Mouse (Mus musculus) neural tube, embryonic 12.5 days (tissue): ENCODE measurements at regions not wholly inside any gene's neighbourhood (a gene's known extent, or its start where the extent isn't known, plus 50 kb on each side); places are given as distances from the start of the nearest gene placed in this dataset.

Experiments used
- ATAC-seq: fragments of 200-750 bp; cut with Nextera tagmentation; 2 replicates; pipeline ENCODE4 v1.8.0; 2017; ENCODE audit warnings: low read depth, mild to moderate bottlenecking, moderate TSS enrichment, moderate library complexity; ENCODE audit not compliant: low FRiP score
- H3K27ac ChIP-seq: fragments of 300-500 bp; sonication (generic); 2 replicates; pipeline ENCODE4 v1.5.1; 2016
- H3K27me3 ChIP-seq: fragments of 300-500 bp; sonication (generic); replicated peaks from 2 replicates; pipeline ENCODE4 v1.6.1; 2016; ENCODE audit warnings: mild to moderate bottlenecking
- H3K36me3 ChIP-seq: fragments of 300-500 bp; sonication (generic); 2 replicates; pipeline ENCODE4 v1.6.1; 2016; ENCODE audit warnings: mild to moderate bottlenecking
- H3K4me1 ChIP-seq: fragments of 300-500 bp; sonication (generic); 2 replicates; pipeline ENCODE4 v1.6.1; 2016
- H3K4me2 ChIP-seq: fragments of 300-500 bp; sonication (generic); replicated peaks from 2 replicates; pipeline ENCODE4 v1.6.1; 2016; ENCODE audit warnings: mild to moderate bottlenecking
- H3K4me3 ChIP-seq: fragments of 300-500 bp; sonication (generic); 2 replicates; pipeline ENCODE4 v1.5.1; 2016
- H3K9ac ChIP-seq: fragments of 300-500 bp; sonication (generic); 2 replicates; pipeline ENCODE4 v1.6.1; 2016; ENCODE audit warnings: mild to moderate bottlenecking
- H3K9me3 ChIP-seq: fragments of 300-500 bp; sonication (generic); 2 replicates; pipeline ENCODE4 v1.6.1; 2016; ENCODE audit warnings: mild to moderate bottlenecking
- WGBS: fragments of 180-500 bp; shearing (Covaris S2); methylation state at CpG from one replicate; pipeline ENCODE4 v1.1.7; 2016; 5-methylcytosine and 5-hydroxymethylcytosine counted together

DNA sequence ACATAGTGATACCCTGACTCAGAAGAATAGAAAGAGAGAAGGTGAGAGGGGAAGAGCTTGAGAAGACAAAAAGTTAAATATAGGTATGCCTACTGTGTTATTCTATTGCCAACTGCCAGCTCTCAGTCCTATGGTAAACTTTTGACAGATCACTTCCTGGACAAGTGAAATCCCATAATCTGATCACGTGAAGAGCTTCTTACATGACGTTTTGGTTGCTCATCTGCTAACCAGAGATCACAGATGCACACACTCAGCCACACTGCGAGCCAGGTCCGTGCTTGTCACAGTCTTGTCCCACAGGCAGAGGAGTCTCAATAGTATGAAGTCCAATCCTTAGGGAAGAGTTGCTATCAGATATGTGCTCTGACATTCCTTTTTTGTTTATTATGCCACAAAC, 147.8 kb upstream of the Zfp703 start:
- Histone ChIP-seq H3K9me3 (no peaks in the 10 kb centered on the region), H3K36me3 (no peaks in the 10 kb centered on the region), H3K4me2 (no peak overlapping the region), H3K4me3 (no peak overlapping the region), H3K27me3 (no peaks in the 10 kb centered on the region; the same call in 1 of the 2 replicates), H3K4me1 (peaks cover 14% of the 10 kb centered on the region), H3K27ac (no peak overlapping the region), H3K9ac (no peak overlapping the region)
- ATAC-seq = no peak
- WGBS = 86% methylated on average over 4 of the region's 4 CpGs

DNA sequence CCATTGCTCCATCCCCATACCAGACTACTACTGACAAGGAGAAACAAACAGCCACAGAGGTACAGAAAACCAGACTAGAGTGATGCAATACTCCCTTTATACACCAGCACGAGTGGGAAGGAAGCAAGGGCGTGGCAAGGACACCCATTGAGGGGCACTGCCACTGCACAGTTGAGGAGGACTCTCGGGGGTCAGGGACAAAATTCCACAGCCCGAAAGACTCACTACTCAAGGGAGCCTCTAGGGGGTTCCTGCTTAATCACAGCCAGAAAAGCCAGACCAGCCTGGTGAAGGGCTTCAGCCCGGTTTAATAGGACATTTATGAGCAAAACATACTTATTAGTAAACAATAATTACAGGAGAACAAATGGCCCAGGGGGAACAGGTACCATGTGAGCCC, 146.0 kb upstream of the Zfp703 start:
- no peak for ATAC-seq
- no peak overlapping the region for H3K4me3 ChIP-seq

DNA sequence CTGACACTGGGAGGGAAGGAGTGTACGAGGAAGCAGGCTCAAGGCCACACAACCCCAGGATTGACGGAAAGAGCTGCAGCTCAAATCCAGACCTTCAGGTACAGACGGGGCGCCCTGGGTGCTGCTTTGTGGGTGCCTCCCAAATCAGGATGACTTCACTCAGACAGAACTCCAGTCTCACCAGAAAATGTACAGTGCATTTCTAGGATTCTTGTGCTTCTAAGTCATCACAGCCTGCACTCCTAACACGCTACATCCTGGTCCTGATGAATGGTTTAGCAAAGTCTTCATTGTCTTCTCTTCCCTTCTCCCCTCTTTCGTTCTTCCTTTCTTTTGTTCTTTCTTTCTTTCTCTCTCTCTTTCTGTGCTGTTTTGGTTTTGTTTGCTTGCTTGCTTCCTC, 145.3 kb upstream of the Zfp703 start:
- H3K27ac ChIP-seq = no peak overlapping the region
- no peak for ATAC-seq

More for the DNA sequence above, 146.0 kb upstream of the Zfp703 start:
- no peak overlapping the region for H3K9ac ChIP-seq
- peaks cover 25% of the 10 kb centered on the region for H3K4me1 ChIP-seq
- no peaks in the 10 kb centered on the region for H3K9me3 ChIP-seq
- WGBS = 26% methylated on average over 5 of the region's 5 CpGs
- no peak overlapping the region for H3K27ac ChIP-seq
- no peaks in the 10 kb centered on the region for H3K36me3 ChIP-seq
- H3K27me3 ChIP-seq = no peaks in the 10 kb centered on the region; the same call in 1 of the 2 replicates
- no peak overlapping the region for H3K4me2 ChIP-seq

DNA sequence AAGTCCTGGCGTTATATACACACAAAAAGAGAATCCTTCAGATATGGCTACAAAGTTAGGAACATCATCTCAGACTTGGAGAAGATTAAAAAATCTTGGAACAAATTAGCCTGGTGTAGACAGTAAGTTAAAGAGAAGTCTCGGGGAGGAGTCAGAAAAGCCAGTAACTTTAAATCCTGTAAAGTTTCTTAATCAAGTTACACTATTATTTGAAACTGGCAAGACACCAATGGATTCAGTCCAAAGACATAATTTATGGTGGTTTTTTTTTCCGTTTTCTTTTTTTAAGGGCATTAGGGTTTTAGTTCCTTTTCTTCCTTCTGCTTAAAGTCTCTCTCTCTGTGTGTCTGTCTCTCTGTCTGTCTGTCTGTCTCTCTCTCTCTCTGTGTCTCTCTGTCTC, 144.6 kb upstream of the Zfp703 start:
- Histone ChIP-seq H3K9me3 (no peaks in the 10 kb centered on the region), H3K27me3 (no peaks in the 10 kb centered on the region; the same call in 1 of the 2 replicates), H3K4me3 (no peak overlapping the region), H3K27ac (no peak overlapping the region), H3K36me3 (no peaks in the 10 kb centered on the region), H3K9ac (no peak overlapping the region), H3K4me2 (no peak overlapping the region), H3K4me1 (peaks cover 25% of the 10 kb centered on the region)
- WGBS = 68% methylated on average over 3 of the region's 3 CpGs
- no peak for ATAC-seq

More for the DNA sequence above, 145.3 kb upstream of the Zfp703 start:
- no peak overlapping the region for H3K9ac ChIP-seq
- H3K4me2 ChIP-seq = no peak overlapping the region
- H3K36me3 ChIP-seq = no peaks in the 10 kb centered on the region
- peaks cover 25% of the 10 kb centered on the region for H3K4me1 ChIP-seq
- no peaks in the 10 kb centered on the region; the same call in 1 of the 2 replicates for H3K27me3 ChIP-seq
- H3K4me3 ChIP-seq = no peak overlapping the region
- WGBS = 82% methylated on average over 6 of the region's 6 CpGs
- H3K9me3 ChIP-seq = no peaks in the 10 kb centered on the region

- peak; percentile 72 for ATAC-seq
- H3K4me1 ChIP-seq = peaks cover 25% of the 10 kb centered on the region
- H3K36me3 ChIP-seq = no peaks in the 10 kb centered on the region
- H3K4me3 ChIP-seq = no peak overlapping the region
- no peak overlapping the region for H3K4me2 ChIP-seq
- no peak overlapping the region for H3K27ac ChIP-seq
- WGBS = 2% methylated on average over 4 of the region's 4 CpGs
- H3K9ac ChIP-seq = no peak overlapping the region
- H3K9me3 ChIP-seq = no peaks in the 10 kb centered on the region
- H3K27me3 ChIP-seq = no peaks in the 10 kb centered on the region
Observed at GRCm38 (mm10) chr8:26833297-26833696, 143.8 kb upstream of the Zfp703 start.

DNA sequence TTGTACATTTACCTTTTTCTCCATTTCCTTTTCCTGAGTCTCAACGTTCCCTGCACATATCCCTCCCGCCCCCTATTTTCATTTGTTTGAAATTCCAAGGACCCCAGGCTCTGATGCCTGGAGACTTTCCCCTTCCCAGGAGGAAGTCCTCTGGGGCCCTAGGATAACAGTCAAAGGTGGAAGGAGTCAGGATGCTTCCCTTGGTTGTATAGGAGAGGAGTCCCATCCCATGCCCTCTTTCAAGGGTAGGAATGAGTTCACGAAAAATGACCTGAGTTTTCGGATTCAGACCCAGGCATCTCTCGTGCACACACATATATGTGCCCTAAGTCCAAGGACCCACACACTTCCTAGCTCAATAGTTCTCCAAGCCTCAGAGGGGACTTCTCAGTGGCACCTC, 143.3 kb upstream of the Zfp703 start:
- no peak overlapping the region for H3K27ac ChIP-seq
- no peaks in the 10 kb centered on the region for H3K27me3 ChIP-seq
- H3K4me3 ChIP-seq = no peak overlapping the region
- H3K9me3 ChIP-seq = no peaks in the 10 kb centered on the region
- no peaks in the 10 kb centered on the region for H3K36me3 ChIP-seq
- H3K9ac ChIP-seq = no peak overlapping the region
- no peak for ATAC-seq
- H3K4me2 ChIP-seq = no peak overlapping the region
- H3K4me1 ChIP-seq = peaks cover 25% of the 10 kb centered on the region
- 38% methylated on average over 5 of the region's 5 CpGs for WGBS

DNA sequence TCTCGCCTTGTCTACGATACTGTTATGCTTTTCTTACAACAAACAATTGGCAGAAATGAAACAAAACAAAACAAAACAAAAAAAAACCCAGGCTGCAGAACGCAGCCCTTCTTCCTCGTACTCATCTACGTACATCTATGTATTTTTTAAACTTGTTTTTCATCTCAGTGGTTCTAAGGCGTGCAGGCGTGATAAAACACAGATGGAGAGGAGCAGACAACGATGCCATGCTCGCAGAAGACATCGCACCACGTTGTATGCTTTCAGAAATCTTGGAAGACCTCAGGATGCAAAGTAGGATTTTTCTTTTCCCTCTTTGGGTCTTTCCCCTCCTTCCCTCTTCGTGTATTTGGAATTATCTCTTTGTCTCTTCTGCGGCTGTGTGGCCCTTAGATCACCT, 142.5 kb upstream of the Zfp703 start:
- no peak overlapping the region for H3K27ac ChIP-seq
- no peaks in the 10 kb centered on the region for H3K9me3 ChIP-seq

GRCm38 (mm10) chr8:26835076-26835475, 142.0 kb upstream of the Zfp703 start:
- 15% methylated on average over 8 of the region's 8 CpGs for WGBS
- no peaks in the 10 kb centered on the region for H3K27me3 ChIP-seq
- no peak for ATAC-seq
- H3K4me3 ChIP-seq = no peak overlapping the region
- H3K36me3 ChIP-seq = no peaks in the 10 kb centered on the region
- H3K9me3 ChIP-seq = no peaks in the 10 kb centered on the region
- H3K4me1 ChIP-seq = peaks cover 25% of the 10 kb centered on the region
- no peak overlapping the region for H3K27ac ChIP-seq
- H3K4me2 ChIP-seq = no peak overlapping the region
- H3K9ac ChIP-seq = no peak overlapping the region

More for the DNA sequence above, 142.5 kb upstream of the Zfp703 start:
- Histone ChIP-seq H3K4me1 (peaks cover 25% of the 10 kb centered on the region), H3K4me2 (no peak overlapping the region), H3K9ac (no peak overlapping the region), H3K36me3 (no peaks in the 10 kb centered on the region), H3K4me3 (no peak overlapping the region), H3K27me3 (no peaks in the 10 kb centered on the region)
- WGBS = 66% methylated on average over 13 of the region's 13 CpGs
- no peak for ATAC-seq

GRCm38 (mm10) chr8:26835616-26836015, 141.5 kb upstream of the Zfp703 start:
- 42% methylated on average over 6 of the region's 6 CpGs for WGBS
- no peak for ATAC-seq

GRCm38 (mm10) chr8:26836552-26836951, 140.6 kb upstream of the Zfp703 start:
- Histone ChIP-seq H3K9me3 (no peaks in the 10 kb centered on the region), H3K27ac (no peak overlapping the region), H3K9ac (no peak overlapping the region), H3K36me3 (no peaks in the 10 kb centered on the region), H3K4me2 (no peak overlapping the region), H3K27me3 (no peaks in the 10 kb centered on the region), H3K4me1 (peaks cover 25% of the 10 kb centered on the region), H3K4me3 (no peak overlapping the region)
- no peak for ATAC-seq
- 89% methylated on average over 7 of the region's 7 CpGs for WGBS

More at GRCm38 (mm10) chr8:26835616-26836015, 141.5 kb upstream of the Zfp703 start:
- H3K4me2 ChIP-seq = no peak overlapping the region
- H3K9me3 ChIP-seq = no peaks in the 10 kb centered on the region
- H3K4me3 ChIP-seq = no peak overlapping the region
- no peaks in the 10 kb centered on the region for H3K27me3 ChIP-seq
- H3K9ac ChIP-seq = no peak overlapping the region
- H3K27ac ChIP-seq = no peak overlapping the region
- H3K4me1 ChIP-seq = peaks cover 25% of the 10 kb centered on the region
- H3K36me3 ChIP-seq = no peaks in the 10 kb centered on the region

- WGBS = 43% methylated on average over 2 of the region's 2 CpGs
- H3K9ac ChIP-seq = no peak overlapping the region
- no peak for ATAC-seq
Observed at GRCm38 (mm10) chr8:26840286-26840685, 136.8 kb upstream of the Zfp703 start.

DNA sequence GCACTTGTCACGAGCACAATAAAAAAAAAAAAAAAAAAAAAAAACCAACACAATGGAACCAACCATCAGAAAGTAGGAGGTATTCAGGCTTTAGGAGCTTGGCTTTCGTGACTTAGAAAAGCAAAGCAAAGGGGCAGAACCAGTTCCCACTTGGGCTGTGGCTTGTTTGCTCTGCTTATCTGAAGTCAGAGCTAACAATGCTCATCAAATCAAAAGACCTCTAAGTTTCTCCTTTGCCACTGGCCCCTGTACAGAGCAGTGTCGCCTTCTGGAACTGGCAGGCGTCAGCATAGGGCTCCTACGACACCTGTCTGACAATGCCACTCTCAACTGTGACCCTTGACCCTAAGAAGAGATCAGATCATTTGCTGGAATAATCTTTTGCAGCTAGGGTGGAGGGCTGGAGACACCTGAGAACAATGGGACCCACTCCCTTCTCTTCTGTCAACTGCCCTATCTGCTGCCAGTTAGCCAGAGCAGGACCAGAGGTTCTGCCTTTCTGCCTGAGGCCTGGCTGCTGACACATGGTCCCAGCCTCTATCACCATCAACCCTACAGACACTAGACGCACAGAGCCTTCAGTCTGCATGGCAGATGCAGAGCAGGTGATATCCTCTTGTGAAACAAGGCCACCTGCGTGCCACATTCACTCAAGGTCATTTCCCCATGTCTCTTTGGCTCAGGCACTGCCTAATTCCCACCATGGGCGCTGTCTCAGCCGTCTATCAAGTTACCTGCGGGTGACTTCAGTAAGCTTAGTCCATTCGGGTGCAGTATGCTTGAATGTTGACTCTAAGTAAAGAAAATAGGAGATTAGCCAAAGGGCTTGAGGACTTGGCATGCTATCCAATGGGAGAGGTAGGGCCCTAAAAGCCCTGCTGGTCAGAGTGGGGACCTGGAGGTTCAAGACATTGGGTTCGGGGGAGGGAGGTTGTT, 136.1 kb upstream of the Zfp703 start:
- 67% methylated on average over 12 of the region's 12 CpGs for WGBS
- Histone ChIP-seq H3K27me3 (0 out of 2 replicates have a peak, but pooled peaks cover 5% of the 10 kb centered on the region), H3K27ac (no peak overlapping the region), H3K4me2 (no peak overlapping the region), H3K4me1 (no peaks in the 10 kb centered on the region), H3K4me3 (no peak overlapping the region), H3K9me3 (no peaks in the 10 kb centered on the region), H3K9ac (no peak overlapping the region), H3K36me3 (no peaks in the 10 kb centered on the region)
- no peak for ATAC-seq

More at GRCm38 (mm10) chr8:26840286-26840685, 136.8 kb upstream of the Zfp703 start:
- no peak overlapping the region for H3K4me3 ChIP-seq
- H3K36me3 ChIP-seq = no peaks in the 10 kb centered on the region
- no peak overlapping the region for H3K4me2 ChIP-seq
- peaks cover 5% of the 10 kb centered on the region; the same call in 1 of the 2 replicates for H3K4me1 ChIP-seq
- no peak overlapping the region for H3K27ac ChIP-seq
- 0 out of 2 replicates have a peak, but pooled peaks cover 5% of the 10 kb centered on the region for H3K27me3 ChIP-seq
- H3K9me3 ChIP-seq = no peaks in the 10 kb centered on the region
